Mouse (Mus musculus) neural tube, embryonic 15.5 days (tissue): ENCODE measurements at regions not wholly inside any gene's neighbourhood (a gene's known extent, or its start where the extent isn't known, plus 50 kb on each side); places are given as distances from the start of the nearest gene placed in this dataset.

Experiments
- ATAC-seq: fragments of 200-750 bp; cut with Nextera tagmentation; 2 replicates; pipeline ENCODE4 v1.8.0; 2017; ENCODE audit warnings: mild to moderate bottlenecking, moderate TSS enrichment, moderate library complexity; ENCODE audit not compliant: low FRiP score
- H3K27ac ChIP-seq: fragments of 300-500 bp; sonication (generic); replicated peaks from 2 replicates; pipeline ENCODE4 v1.5.1; 2015; ENCODE audit warnings: mild to moderate bottlenecking, inconsistent platforms
- H3K27me3 ChIP-seq: fragments of 300-500 bp; sonication (generic); replicated peaks from 2 replicates; pipeline ENCODE4 v1.6.1; 2015; ENCODE audit warnings: inconsistent platforms
- H3K36me3 ChIP-seq: fragments of 300-500 bp; sonication (generic); 2 replicates; pipeline ENCODE4 v1.6.1; 2015; ENCODE audit warnings: inconsistent platforms
- H3K4me1 ChIP-seq: fragments of 300-500 bp; sonication (generic); 2 replicates; pipeline ENCODE4 v1.6.1; 2015; ENCODE audit warnings: inconsistent platforms
- H3K4me2 ChIP-seq: fragments of 300-500 bp; sonication (generic); 2 replicates; pipeline ENCODE4 v1.6.1; 2015; ENCODE audit warnings: inconsistent platforms, mild to moderate bottlenecking, moderate library complexity
- H3K4me3 ChIP-seq: fragments of 300-500 bp; sonication (generic); replicated peaks from 2 replicates; pipeline ENCODE4 v1.5.1; 2015; ENCODE audit warnings: mild to moderate bottlenecking, inconsistent platforms
- H3K9ac ChIP-seq: fragments of 300-500 bp; sonication (generic); replicated peaks from 2 replicates; pipeline ENCODE4 v1.6.1; 2015; ENCODE audit warnings: mild to moderate bottlenecking, inconsistent platforms
- H3K9me3 ChIP-seq: fragments of 300-500 bp; sonication (generic); replicated peaks from 2 replicates; pipeline ENCODE4 v1.6.1; 2016; ENCODE audit warnings: inconsistent platforms
- WGBS: fragments of 180-500 bp; shearing (Covaris S2); methylation state at CpG from one replicate; pipeline ENCODE4 v1.1.7; 2015; ENCODE audit warnings: mixed read lengths; 5-methylcytosine and 5-hydroxymethylcytosine counted together

DNA sequence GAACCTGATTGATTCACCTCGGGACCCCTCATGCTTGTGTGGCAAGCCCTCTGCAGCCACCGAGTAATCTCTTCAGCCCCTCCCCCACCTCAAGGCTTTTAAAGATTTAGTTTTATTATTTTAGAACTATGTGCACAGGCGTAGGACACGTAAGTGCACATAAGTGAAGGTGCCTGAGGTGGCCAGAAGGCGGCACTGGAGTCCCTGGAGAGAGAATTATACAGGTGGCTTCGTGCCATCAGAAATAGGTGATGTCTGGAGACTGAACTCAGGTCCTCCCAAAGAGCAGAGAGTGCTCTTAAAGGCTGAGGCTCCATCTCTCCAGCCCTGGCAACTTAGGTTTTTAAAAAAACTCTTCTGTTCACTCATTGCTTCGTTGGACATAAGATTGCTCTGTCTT is 78.7 kb upstream of the Gm6793 start:
- no peak overlapping the region for H3K9ac ChIP-seq
- no peaks in the 10 kb centered on the region for H3K27me3 ChIP-seq
- no peak overlapping the region for H3K4me3 ChIP-seq
- H3K9me3 ChIP-seq: no peaks in the 10 kb centered on the region
- H3K36me3 ChIP-seq: no peaks in the 10 kb centered on the region
- peaks cover 6% of the 10 kb centered on the region; the same call in 1 of the 2 replicates for H3K4me1 ChIP-seq
- WGBS: 63% methylated on average over 7 of the region's 7 CpGs
- no peak overlapping the region for H3K27ac ChIP-seq
- no peak for ATAC-seq
- no peak overlapping the region for H3K4me2 ChIP-seq

DNA sequence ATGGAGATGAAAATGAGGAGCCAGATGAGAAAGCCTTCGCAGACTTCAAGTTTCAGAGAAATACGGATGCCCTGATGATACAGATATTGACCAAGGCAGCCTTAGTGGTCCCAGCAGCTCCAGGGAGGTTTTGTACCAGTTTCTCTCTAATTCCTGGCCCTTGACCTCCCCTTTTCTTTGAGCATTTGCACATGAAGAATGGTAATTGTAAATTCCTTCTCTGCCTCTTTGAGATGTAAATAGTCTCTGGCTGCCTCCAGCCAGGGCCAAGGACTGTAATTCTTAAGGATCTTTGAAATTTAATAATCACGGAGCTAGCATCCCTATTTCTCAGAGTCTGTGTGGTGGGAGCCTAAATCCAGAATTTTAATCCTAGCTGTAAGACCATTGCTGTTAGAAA is 78.0 kb upstream of the Gm6793 start:
- Histone ChIP-seq H3K4me2 (no peak overlapping the region), H3K36me3 (no peaks in the 10 kb centered on the region), H3K27me3 (no peaks in the 10 kb centered on the region), H3K27ac (no peak overlapping the region), H3K4me1 (no peaks in the 10 kb centered on the region), H3K4me3 (no peak overlapping the region), H3K9me3 (no peaks in the 10 kb centered on the region), H3K9ac (no peak overlapping the region)
- 17% methylated on average over 3 of the region's 3 CpGs for WGBS
- ATAC-seq: no peak

DNA sequence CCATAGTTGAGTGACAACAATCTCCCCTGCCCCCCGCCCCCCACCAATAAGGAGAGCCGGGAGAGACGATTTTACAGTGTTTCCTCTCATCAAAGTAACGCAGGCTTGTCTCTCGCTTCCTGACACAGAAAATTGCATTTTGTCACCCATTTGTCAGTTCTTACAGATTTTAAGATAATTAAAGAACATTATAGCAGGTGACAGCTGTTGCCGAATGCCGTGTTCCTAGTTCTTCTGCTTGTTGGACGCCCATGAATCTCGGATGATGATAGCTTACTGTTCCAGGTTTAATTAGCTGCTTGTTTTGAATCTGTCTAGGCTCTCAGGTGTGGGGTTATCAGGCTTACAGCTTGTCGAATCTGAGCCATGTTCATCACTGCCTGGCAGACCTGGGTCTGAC is 63.8 kb upstream of the Gm6793 start:
- no peak overlapping the region for H3K4me3 ChIP-seq
- ATAC-seq: no peak
- WGBS: 59% methylated on average over 10 of the region's 10 CpGs
- H3K4me1 ChIP-seq: 0 out of 2 replicates have a peak, but pooled peaks cover 3% of the 10 kb centered on the region
- H3K9me3 ChIP-seq: no peaks in the 10 kb centered on the region
- H3K27me3 ChIP-seq: no peaks in the 10 kb centered on the region
- H3K9ac ChIP-seq: no peak overlapping the region
- no peak overlapping the region for H3K27ac ChIP-seq
- no peaks in the 10 kb centered on the region for H3K36me3 ChIP-seq
- no peak overlapping the region for H3K4me2 ChIP-seq

DNA sequence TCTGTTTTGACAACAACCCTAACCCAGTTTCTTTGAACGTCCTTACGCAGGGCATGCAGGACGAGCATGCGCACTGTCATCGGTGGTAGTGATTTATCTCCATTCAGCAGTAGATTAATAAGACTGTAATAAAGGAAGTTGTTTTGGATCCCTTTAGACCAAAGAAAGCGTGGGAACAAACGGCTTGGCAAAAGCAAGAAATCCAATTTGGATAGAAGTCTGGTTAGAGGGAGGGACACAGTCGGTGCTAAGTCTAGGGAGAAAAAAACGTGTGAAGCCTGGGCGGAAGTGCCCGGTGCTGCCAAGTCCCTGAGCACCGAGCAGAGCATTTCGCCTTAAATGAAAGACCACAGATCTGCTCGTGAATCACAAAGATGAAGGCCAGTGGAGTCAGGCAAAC is 57.4 kb upstream of the Gm6793 start:
- Histone ChIP-seq H3K27me3 (no peaks in the 10 kb centered on the region), H3K36me3 (no peaks in the 10 kb centered on the region), H3K4me2 (no peak overlapping the region), H3K4me3 (no peak overlapping the region), H3K4me1 (0 out of 2 replicates have a peak, but pooled peaks cover 3% of the 10 kb centered on the region), H3K27ac (no peak overlapping the region), H3K9ac (no peak overlapping the region), H3K9me3 (no peaks in the 10 kb centered on the region)
- ATAC-seq: no peak
- 77% methylated on average over 14 of the region's 14 CpGs for WGBS

DNA sequence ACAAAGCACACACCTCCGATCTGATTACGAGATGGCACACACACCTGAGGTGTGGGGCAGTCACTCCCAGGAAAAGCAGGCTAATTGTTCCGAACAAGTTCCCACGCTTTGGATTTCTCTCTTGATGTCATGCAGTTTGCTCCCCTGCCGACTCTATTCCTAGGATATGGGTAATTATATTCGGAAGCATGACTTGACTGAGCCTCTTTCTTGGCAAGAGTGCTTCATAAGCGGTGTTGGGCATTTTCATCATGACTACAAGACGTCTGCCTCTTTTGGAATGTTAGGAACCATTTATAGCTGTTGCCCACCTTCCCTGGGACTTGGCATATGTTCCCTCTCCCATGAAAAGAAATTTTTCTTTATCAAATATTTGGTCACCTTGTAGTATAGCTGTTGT is 55.4 kb upstream of the Gm6793 start:
- Histone ChIP-seq H3K9me3 (no peaks in the 10 kb centered on the region), H3K36me3 (no peaks in the 10 kb centered on the region), H3K27me3 (no peaks in the 10 kb centered on the region), H3K9ac (no peak overlapping the region), H3K4me1 (0 out of 2 replicates have a peak, but pooled peaks cover 3% of the 10 kb centered on the region), H3K4me2 (no peak overlapping the region), H3K4me3 (no peak overlapping the region), H3K27ac (no peak overlapping the region)
- no peak for ATAC-seq
- 85% methylated on average over 8 of the region's 8 CpGs for WGBS
